Mouse (Mus musculus): ENCODE data around the gene Nipsnap3b. TPM values are rescaled to one million over a fixed set of nuclear protein-coding genes. Genes with fewer than 3 reads are reported as not detected.

Nipsnap3b gene
- 10 to 100 TPM; 62.4 to 88.5 (median 79.7) TPM for polyA plus RNA-seq (2017; shearing (Covaris generic))

GRCm38 (mm10) chr4:53011732-53012361 is at the start of gene Nipsnap3b:
TSS of gene Nipsnap3b (plus strand) at chr4:53011880.
- ATAC-seq, result peak; percentile 91

DNA sequence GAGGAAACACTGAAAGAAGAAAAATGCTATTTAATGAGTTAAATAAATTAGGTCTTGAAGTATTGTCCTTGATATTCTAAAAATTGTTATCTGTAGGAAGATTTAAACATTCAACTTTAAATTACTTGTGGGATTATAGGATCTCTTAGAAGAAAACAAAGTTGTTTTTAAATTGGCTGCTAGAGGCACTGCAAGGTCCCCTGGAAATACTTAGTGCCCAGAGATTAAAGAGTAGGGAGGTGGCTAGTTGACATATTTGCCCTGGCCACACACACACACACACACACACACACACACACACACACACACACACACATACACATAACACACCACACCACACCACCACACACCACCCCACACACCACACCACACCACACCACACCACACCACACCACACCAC is 47.4 kb upstream of the Nipsnap3b start, which contains the start of gene Olfr270:
Olfr270 (plus strand) TSS at position 301 of the 400 bp plus-strand sequence.
- no peak for ATAC-seq

GRCm38 (mm10) chr4:52985216-52985615 is 26.5 kb upstream of the Nipsnap3b start:
- no peak for ATAC-seq

DNA sequence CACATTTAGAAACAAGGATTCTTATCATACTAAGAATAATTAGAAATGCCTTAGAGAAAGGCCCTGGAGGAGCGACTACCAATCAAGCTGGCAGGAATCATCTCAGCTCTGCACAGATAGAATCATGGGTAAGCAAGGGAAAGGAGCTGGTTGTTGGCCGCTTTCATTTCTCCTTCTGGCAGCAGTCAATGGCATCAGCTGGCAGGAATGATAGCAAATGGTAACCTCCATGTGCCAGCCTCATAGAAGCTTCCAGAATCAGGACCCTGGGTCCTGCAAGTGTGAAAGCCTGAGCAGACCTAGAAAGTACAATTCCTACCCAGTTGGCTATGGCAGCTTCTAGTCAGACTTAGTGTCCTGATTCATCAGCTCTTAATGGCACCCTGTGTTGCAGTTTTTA is 25.4 kb upstream of the Nipsnap3b start:
- ATAC-seq, result no peak

DNA sequence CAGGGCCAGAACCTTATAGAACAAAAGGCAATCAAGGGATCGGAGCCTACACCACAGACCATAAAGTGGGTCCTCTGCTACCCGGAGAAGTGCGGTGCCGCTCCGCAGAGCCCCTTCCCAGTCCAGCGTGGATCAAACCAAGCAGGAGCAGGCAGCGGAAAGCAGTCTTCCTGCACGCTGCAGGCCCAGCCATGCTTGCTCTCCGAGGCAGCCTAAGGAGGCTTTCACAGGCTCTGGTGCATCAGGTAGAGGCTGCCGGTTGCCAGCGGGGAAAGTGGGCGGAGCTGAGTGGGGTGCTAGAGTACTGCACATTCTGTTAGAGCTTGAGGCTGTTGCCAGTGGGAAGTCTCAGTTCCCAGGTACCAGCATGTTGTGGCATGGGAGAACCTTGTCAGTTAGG is 22.4 kb upstream of the Nipsnap3b start, which contains the start of gene Nipsnap3a:
Nipsnap3a (plus strand) TSS at position 25 of the 400 bp plus-strand sequence.
- ATAC-seq, result no peak

- no peak for ATAC-seq
Observed at GRCm38 (mm10) chr4:52999449-52999848, 12.2 kb upstream of the Nipsnap3b start.

GRCm38 (mm10) chr4:53000154-53000553 is 11.5 kb upstream of the Nipsnap3b start:
- no peak for ATAC-seq

DNA sequence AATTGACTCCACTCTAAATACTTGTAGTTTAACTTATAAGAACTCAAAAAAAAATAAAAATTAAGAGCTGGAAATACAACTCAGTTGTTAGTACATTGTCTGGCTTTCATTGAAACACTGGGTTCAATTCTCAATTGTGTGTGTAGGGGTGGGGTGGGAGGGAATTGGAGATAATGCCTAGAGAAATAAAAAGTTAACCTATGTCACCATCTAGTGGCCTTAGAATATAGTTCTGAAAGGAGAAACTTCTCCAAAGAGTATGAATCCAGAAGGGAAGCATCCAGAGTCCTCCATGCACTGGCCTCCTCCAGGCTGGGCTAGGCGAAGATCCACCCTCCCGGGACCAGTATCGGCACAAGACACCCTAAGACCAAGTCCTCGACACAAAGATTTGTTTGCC is 2.5 kb upstream of the Nipsnap3b start:
- no peak for ATAC-seq

DNA sequence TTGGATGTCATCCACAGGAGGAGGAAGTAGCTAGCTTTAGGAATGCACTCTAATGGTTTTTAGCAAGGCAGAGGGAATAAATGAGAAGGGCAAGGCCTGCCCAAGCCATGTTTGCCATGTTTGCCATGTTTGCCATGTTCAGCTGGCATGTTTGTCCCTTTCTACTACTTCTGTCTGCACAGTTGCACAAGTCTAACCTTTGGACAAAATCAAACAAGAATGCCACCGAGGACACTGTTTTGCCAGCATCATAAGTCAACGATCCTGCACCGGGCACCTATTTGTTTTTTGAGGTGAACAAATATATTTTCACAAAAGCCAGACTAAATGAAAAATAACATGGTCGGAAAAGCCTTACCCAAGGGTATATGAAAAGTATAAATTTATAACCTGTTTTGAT is 1.8 kb upstream of the Nipsnap3b start:
- no peak for ATAC-seq

DNA sequence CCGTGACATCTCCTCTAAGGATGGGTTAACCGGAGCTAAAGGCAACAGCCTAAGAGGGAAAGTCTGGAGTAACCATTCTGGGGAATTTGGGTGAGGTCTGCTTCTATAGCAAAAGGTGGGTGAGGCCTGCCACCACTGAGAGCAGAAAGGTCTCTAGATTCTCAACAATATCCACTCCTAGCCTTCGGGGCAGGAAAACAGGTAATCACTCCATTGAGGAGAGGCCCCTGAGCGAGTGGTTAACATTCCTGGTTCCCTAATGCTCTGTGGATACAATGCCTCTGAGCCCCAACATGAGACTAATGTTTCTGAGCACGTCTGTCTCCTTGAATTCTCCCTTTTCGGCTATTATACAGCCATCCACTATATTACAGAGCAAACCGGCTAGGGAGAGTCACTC is 2.7 kb downstream of the Nipsnap3b start:
- ATAC-seq, result no peak

DNA sequence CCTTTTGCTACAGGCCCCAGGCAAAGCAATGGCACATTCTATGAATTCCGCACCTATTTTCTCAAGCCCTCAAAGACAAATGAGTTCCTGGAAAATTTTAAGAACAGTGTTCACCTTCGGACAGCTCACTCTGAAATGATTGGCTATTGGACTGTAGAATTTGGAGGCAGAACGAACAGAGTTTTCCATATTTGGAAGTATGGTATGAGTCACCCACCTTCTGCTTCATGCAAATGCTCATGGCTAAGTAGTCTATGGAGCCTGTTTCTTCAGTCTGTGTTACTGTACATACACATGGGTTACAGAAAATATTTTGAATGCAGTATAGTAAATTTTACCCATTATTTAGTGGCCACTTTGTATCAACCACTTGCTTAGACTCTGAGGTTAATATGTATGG is 3.3 kb downstream of the Nipsnap3b start:
- ATAC-seq, result no peak

- no peak for ATAC-seq
Observed at GRCm38 (mm10) chr4:53018392-53018791, 6.7 kb downstream of the Nipsnap3b start.

- ATAC-seq, result no peak
Observed at GRCm38 (mm10) chr4:53023189-53023925, 11.7 kb downstream of the Nipsnap3b start.

DNA sequence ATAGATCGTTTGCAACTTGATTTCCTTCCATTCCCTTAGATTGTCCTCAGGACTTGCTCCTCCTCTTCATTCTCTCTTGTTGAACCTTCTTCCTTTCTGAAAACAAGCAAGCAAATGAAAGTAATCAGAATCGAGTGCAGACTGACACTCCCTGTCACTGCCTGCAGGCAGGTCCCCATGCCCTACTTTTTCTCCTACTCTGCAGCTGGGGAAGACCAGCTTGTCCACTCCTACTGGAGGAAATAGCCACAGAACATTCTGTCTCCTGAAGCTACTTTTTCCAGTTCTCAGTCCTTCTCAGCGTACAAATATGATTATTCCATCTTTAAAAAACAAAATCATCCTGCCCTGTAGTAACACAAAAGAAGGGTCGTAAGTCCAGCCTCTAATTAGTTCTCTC is 12.7 kb downstream of the Nipsnap3b start:
- ATAC-seq, result no peak

GRCm38 (mm10) chr4:53027811-53028210 is 16.1 kb downstream of the Nipsnap3b start:
- no peak for ATAC-seq

DNA sequence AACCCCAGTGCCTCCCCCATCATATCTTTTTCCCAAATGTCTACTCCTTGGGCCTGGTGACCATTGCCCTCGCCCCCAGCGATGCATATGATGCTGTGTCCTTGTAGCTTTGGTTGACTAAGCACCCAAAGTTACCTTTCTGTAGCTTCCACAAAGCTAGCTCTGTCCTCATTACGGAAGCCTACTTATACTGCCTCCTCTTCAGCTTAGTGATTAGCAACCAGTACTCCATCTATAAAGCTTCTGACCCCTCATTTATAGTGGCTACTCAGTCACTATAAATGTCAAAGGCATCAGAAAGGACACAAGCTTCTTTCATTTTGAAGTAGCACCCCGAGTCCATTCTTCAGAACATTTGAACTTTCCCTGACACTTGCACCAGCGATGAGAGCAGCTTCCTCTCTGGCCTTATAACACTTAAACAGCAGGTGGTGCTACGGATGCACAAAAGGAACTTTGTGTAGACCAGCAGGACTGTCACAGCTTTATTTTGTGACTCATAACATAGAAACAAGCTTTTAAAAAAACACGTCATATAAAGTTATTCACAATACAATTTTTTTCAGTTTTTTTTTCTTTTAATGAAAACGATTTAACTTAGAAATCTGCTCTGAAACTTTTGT is 18.8 kb downstream of the Nipsnap3b start:
- ATAC-seq, result no peak

DNA sequence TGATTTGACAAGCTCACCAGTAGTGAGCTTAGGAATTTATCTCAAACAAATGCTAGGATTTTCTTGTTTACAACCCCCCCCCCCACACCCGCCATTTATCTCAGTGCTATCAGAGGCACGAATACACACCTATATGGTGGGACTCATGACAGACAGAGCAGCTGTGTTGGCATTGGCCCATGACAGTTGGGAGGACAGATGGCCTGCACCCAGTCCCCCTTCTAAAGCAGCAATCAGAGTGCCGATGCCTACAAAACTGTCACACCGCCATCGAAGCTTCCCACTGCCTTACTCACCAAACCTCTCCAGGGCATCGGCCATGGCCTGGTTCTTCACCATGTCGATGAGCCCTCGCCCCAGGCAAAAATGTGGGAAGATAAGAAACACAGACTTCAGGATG is 32.1 kb downstream of the Nipsnap3b start:
- ATAC-seq, result no peak

GRCm38 (mm10) chr4:53045807-53046206 is 34.1 kb downstream of the Nipsnap3b start:
- ATAC-seq, result no peak

GRCm38 (mm10) chr4:53046238-53047022 is 34.8 kb downstream of the Nipsnap3b start:
- ATAC-seq, result no peak

- no peak for ATAC-seq
Observed at GRCm38 (mm10) chr4:53062301-53063008, 50.8 kb downstream of the Nipsnap3b start.

All from inflammation-experienced regulatory T-cells, adult 6 months (primary cell).